Mouse (Mus musculus): ENCODE data around the gene Mllt10.

GRCm38 (mm10) chr2:18055929-18056785 lies 1.1 kb downstream of the Mllt10 start:
- TF ChIP-seq POLR2A (IDR thresholded peaks at IDR 0.05; ENCODE audit: control insufficient read depth in 1 of 2, insufficient read depth in 1 of 2, low read depth in 1 of 2, low read length in 2 of 2, poor library complexity in 1 of 2) (peak in 1 of 2 experiments; percentile 60; a peak in 3 of 4 replicates), TAL1 (IDR thresholded peaks at IDR 0.05; ENCODE audit: low read length) (no peak), POLR2AphosphoS2 (IDR thresholded peaks at IDR 0.05; ENCODE audit: low read length) (no peak; the same call in 1 of the 2 replicates)

Measured in MEL (cell line).